Mouse (Mus musculus): ENCODE results near the gene Foxo3. TPM values are rescaled to one million over a fixed set of nuclear protein-coding genes. Genes with fewer than 3 reads are reported as not detected.

Gene Foxo3
- polyA plus RNA-seq, 1 experiment from 2014 or later: 4.8 TPM

GRCm38 (mm10) chr10:42274712-42275400, 1.7 kb downstream of the Foxo3 start:
- H3K9ac ChIP-seq: peak overlapping the region; percentile 67
- H3K4me1 ChIP-seq (replicated peaks): peaks cover 36% of the 10 kb centered on the region
- H3K27ac ChIP-seq (replicated peaks): peak overlapping the region; percentile 98
- H3K9me3 ChIP-seq: no peaks in the 10 kb centered on the region
- H3K27me3 ChIP-seq: peaks cover 3% of the 10 kb centered on the region
- peak overlapping the region; percentile 81 for H3K4me3 ChIP-seq
- ATAC-seq (ENCODE audit: low FRiP score, low read depth): no peak
- WGBS: 1% methylated on average over 65 of the region's 65 CpGs
- peak overlapping the region; percentile 75 for H3K4me2 ChIP-seq
- no peaks in the 10 kb centered on the region for H3K36me3 ChIP-seq

GRCm38 (mm10) chr10:42273760-42274691, 2.5 kb downstream of the Foxo3 start:
- Histone ChIP-seq H3K4me1 (replicated peaks) (peaks cover 39% of the 10 kb centered on the region), H3K36me3 (no peaks in the 10 kb centered on the region), H3K9me3 (no peaks in the 10 kb centered on the region), H3K9ac (peak overlapping the region; percentile 67), H3K27ac (replicated peaks) (no peak overlapping the region), H3K27me3 (peaks cover 3% of the 10 kb centered on the region), H3K4me3 (peak overlapping the region; percentile 81), H3K4me2 (peak overlapping the region; percentile 75)
- WGBS: 9% methylated on average over 21 of the region's 21 CpGs
- ATAC-seq (ENCODE audit: low FRiP score, low read depth): no peak

GRCm38 (mm10) chr10:42273403-42273759, 3.2 kb downstream of the Foxo3 start:
- Histone ChIP-seq H3K9ac (no peak overlapping the region), H3K9me3 (no peaks in the 10 kb centered on the region), H3K27ac (replicated peaks) (no peak overlapping the region), H3K36me3 (no peaks in the 10 kb centered on the region), H3K4me2 (peak overlapping the region; percentile 75), H3K27me3 (peaks cover 3% of the 10 kb centered on the region), H3K4me1 (replicated peaks) (peaks cover 34% of the 10 kb centered on the region), H3K4me3 (peak overlapping the region; percentile 81)
- ATAC-seq (ENCODE audit: low FRiP score, low read depth): no peak
- 66% methylated on average over 6 of the region's 6 CpGs for WGBS

GRCm38 (mm10) chr10:42271454-42272230, 4.9 kb downstream of the Foxo3 start:
- ATAC-seq (ENCODE audit: low FRiP score, low read depth): no peak
- no peaks in the 10 kb centered on the region for H3K9me3 ChIP-seq
- no peak overlapping the region for H3K27ac ChIP-seq (replicated peaks)
- no peak overlapping the region for H3K4me3 ChIP-seq
- WGBS: 67% methylated on average over 11 of the region's 11 CpGs
- H3K36me3 ChIP-seq: no peaks in the 10 kb centered on the region
- H3K4me2 ChIP-seq: no peak overlapping the region
- peaks cover 3% of the 10 kb centered on the region for H3K27me3 ChIP-seq
- H3K9ac ChIP-seq: no peak overlapping the region
- peaks cover 34% of the 10 kb centered on the region for H3K4me1 ChIP-seq (replicated peaks)

DNA sequence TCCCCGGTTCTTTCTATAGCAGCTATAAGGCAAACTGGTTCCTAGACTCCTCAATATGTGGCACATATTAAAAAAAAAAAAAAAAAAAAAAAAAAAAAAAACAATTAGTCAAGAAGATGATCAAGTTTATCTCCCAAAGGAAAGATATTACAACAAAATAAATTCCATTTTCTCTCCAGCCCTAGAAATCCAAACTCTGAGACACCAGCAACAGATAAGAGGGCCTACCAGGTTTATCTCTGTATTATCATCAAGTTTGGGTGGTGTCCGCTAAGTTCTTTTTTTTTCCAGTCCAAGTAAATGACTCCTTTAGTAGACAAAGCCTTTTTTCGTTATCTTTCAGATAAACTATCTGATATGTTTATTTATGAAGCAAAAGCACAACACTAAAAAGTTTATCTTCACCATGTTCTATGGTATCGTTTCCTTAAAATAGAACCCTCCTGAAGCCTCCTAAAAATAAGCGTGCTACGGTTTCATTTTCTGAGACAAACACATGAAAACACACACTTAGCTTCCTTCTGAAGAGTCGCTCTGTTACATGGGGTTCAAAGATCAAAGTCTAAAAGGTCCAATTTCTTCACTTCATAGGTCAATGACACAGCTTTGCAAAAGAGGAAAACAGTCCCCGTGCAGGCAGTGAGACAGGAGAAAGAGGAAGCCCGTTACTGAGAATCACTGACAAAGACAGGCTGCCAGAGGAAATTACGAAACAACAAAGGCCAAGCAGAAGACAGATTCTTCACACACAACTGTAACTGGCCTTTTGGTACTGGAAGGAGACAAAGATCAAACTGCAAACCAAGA, 6.1 kb downstream of the Foxo3 start:
- Histone ChIP-seq H3K4me2 (no peak overlapping the region), H3K36me3 (peaks cover 10% of the 10 kb centered on the region), H3K27me3 (peaks cover 3% of the 10 kb centered on the region), H3K9ac (no peak overlapping the region), H3K4me1 (replicated peaks) (peaks cover 34% of the 10 kb centered on the region), H3K9me3 (no peaks in the 10 kb centered on the region), H3K4me3 (no peak overlapping the region), H3K27ac (replicated peaks) (no peak overlapping the region)
- WGBS: 64% methylated on average over 10 of the region's 10 CpGs
- no peak for ATAC-seq (ENCODE audit: low FRiP score, low read depth)

- ATAC-seq (ENCODE audit: low FRiP score, low read depth): no peak
- H3K27ac ChIP-seq (replicated peaks): no peak overlapping the region
- peaks cover 3% of the 10 kb centered on the region for H3K27me3 ChIP-seq
- 70% methylated on average over 15 of the region's 15 CpGs for WGBS
- no peak overlapping the region for H3K4me3 ChIP-seq
- peaks cover 25% of the 10 kb centered on the region for H3K4me1 ChIP-seq (replicated peaks)
- H3K9me3 ChIP-seq: no peaks in the 10 kb centered on the region
- H3K9ac ChIP-seq: no peak overlapping the region
- H3K4me2 ChIP-seq: no peak overlapping the region
- H3K36me3 ChIP-seq: peaks cover 11% of the 10 kb centered on the region
These were observed 7.1 kb downstream of the Foxo3 start for GRCm38 (mm10) chr10:42269281-42270025.

DNA sequence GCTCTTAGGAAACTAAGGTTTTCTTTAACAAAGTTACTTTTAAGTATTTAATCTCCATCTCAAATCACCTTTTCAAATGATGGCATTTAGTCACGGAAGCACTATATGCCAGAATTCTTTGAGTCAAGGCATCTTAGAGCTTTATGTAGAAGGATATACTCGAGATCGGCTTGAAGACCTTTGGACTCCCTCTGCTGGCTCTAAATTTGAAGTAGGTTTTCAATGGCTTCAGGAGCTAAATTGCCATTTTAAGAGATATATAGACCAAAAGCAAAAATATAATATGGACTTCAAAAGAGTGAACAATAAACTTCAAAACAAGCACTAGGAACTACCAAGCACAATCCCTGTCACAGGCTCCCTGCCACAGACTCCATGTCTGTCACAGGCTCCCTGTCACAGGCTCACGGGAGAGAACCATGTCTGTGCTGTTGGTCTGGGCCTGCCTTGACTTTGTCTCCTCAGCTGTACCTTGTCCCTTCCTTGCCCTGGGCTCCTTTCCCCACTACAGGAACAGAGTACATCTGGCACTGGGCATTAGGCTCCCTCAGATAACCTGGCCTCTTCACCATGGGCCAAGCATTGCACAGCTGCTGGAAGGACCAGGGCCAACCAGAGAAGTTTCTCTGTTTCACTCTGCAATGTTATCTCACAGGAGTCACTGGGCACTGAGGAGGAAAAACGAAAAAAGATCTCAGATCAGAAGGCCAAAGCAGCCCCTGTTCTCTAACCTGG, 8.6 kb downstream of the Foxo3 start:
- Histone ChIP-seq H3K4me1 (replicated peaks) (peaks cover 11% of the 10 kb centered on the region), H3K9me3 (no peaks in the 10 kb centered on the region), H3K4me2 (no peak overlapping the region), H3K27ac (replicated peaks) (no peak overlapping the region), H3K4me3 (no peak overlapping the region), H3K9ac (no peak overlapping the region), H3K27me3 (no peaks in the 10 kb centered on the region), H3K36me3 (peaks cover 11% of the 10 kb centered on the region)
- no peak for ATAC-seq (ENCODE audit: low FRiP score, low read depth)
- 84% methylated on average over 5 of the region's 5 CpGs for WGBS

GRCm38 (mm10) chr10:42265021-42265689, 11.4 kb downstream of the Foxo3 start:
- H3K9ac ChIP-seq: no peak overlapping the region
- H3K4me3 ChIP-seq: no peak overlapping the region
- H3K36me3 ChIP-seq: peaks cover 11% of the 10 kb centered on the region
- no peak for ATAC-seq (ENCODE audit: low FRiP score, low read depth)
- H3K27me3 ChIP-seq: no peaks in the 10 kb centered on the region
- H3K4me2 ChIP-seq: no peak overlapping the region
- 0 out of 2 replicates have a peak, but pooled peaks cover 3% of the 10 kb centered on the region for H3K4me1 ChIP-seq (replicated peaks)
- WGBS: 95% methylated on average over 11 of the region's 11 CpGs
- no peaks in the 10 kb centered on the region for H3K9me3 ChIP-seq
- no peak overlapping the region for H3K27ac ChIP-seq (replicated peaks)

DNA sequence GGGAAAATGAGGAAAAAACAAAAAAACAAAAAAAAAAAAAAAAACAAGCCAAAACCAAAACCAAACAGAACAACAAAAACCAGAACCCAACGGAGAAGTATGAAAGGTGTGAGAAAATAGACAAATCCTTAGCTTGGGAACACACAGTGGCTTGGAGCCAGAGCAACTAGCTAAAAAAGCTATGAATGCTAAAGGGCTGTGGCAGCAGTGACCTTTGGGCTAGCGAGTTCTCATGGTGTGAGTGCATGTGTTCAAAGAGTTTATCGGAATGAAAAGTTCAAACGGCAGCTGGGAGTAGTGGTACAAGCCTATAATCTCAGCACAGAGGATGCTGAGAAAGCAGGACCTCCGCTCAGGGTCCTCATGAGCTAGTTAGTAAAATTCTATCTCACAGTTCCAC, 12.4 kb downstream of the Foxo3 start:
- Histone ChIP-seq H3K36me3 (peaks cover 11% of the 10 kb centered on the region), H3K9me3 (no peaks in the 10 kb centered on the region), H3K27ac (replicated peaks) (no peak overlapping the region), H3K4me3 (no peak overlapping the region), H3K4me1 (replicated peaks) (no peaks in the 10 kb centered on the region), H3K9ac (no peak overlapping the region), H3K27me3 (no peaks in the 10 kb centered on the region), H3K4me2 (no peak overlapping the region)
- WGBS: 85% methylated on average over 5 of the region's 5 CpGs
- ATAC-seq (ENCODE audit: low FRiP score, low read depth): no peak

DNA sequence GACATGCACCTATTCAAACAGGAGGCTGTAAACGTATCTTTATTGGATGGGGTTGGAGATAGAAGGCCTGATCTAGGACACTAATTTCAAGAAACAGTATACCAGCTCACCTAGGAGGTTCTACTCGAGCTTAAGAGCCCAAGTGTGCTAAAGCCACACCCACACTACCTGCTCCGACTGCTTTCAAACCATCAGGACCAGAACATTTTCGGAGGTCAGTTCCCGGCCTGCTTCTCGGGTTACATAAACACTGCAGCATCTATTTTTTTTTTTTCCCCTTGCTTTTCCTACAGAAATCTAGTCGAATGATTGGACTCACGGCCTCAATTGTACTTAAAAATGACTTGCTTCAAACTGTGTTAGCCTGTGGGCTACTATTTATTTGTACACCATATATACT, 12.9 kb downstream of the Foxo3 start:
- no peak overlapping the region for H3K4me2 ChIP-seq

More for the DNA sequence above, 12.9 kb downstream of the Foxo3 start:
- 83% methylated on average over 8 of the region's 8 CpGs for WGBS
- Histone ChIP-seq H3K9ac (no peak overlapping the region), H3K27ac (replicated peaks) (no peak overlapping the region), H3K36me3 (peaks cover 11% of the 10 kb centered on the region), H3K27me3 (no peaks in the 10 kb centered on the region), H3K4me1 (replicated peaks) (no peaks in the 10 kb centered on the region), H3K9me3 (no peaks in the 10 kb centered on the region), H3K4me3 (no peak overlapping the region)
- ATAC-seq (ENCODE audit: low FRiP score, low read depth): no peak

Data from hindbrain, embryonic 15.5 days (tissue).